Mouse (Mus musculus) liver, postnatal 0 days (tissue): Measurements from ENCODE around the gene Lin28a. TPM values are rescaled to one million over a fixed set of nuclear protein-coding genes. Genes with fewer than 3 reads are reported as not detected.

Experiments
- ATAC-seq: fragments of 200-750 bp; cut with Nextera tagmentation; 2 replicates; pipeline ENCODE4 v1.8.0; 2017; ENCODE audit warnings: mild to moderate bottlenecking, moderate library complexity
- DNase-seq: peaks from one replicate; pipeline ENCODE4 v3.0.0-alpha.2; 2016
- H3K27ac ChIP-seq: fragments of 300-500 bp; sonication (generic); 2 replicates; pipeline ENCODE4 v1.5.1; 2014; ENCODE audit warnings: antibody characterized with exemption, moderate library complexity, mild to moderate bottlenecking, low read depth
- H3K27me3 ChIP-seq: fragments of 300-500 bp; sonication (generic); 2 replicates; pipeline ENCODE4 v1.6.1; 2014; ENCODE audit warnings: low read length, control low read depth, mixed read lengths; ENCODE audit not compliant: insufficient read depth
- H3K36me3 ChIP-seq: fragments of 300-500 bp; sonication (generic); replicated peaks from 2 replicates; pipeline ENCODE4 v1.6.1; 2014; ENCODE audit warnings: mild to moderate bottlenecking, control low read depth, low read length, moderate library complexity, mixed read lengths; ENCODE audit not compliant: insufficient read depth
- H3K4me1 ChIP-seq: fragments of 300-500 bp; sonication (generic); 2 replicates; pipeline ENCODE4 v1.6.1; 2014; ENCODE audit warnings: antibody characterized with exemption, mild to moderate bottlenecking, control low read depth; ENCODE audit not compliant: insufficient read depth
- H3K4me2 ChIP-seq: fragments of 300-500 bp; sonication (generic); 2 replicates; pipeline ENCODE4 v1.6.1; 2014; ENCODE audit warnings: low read depth, mild to moderate bottlenecking, low read length, moderate library complexity, mixed read lengths
- H3K4me3 ChIP-seq: fragments of 300-500 bp; sonication (generic); 2 replicates; pipeline ENCODE4 v1.5.1; 2014; ENCODE audit warnings: low read depth, low read length
- H3K9ac ChIP-seq: fragments of 300-500 bp; sonication (generic); replicated peaks from 2 replicates; pipeline ENCODE4 v1.6.1; 2014; ENCODE audit warnings: mild to moderate bottlenecking, moderate library complexity
- H3K9me3 ChIP-seq: fragments of 300-500 bp; sonication (generic); 2 replicates; pipeline ENCODE4 v1.6.1; 2016; ENCODE audit warnings: mild to moderate bottlenecking, control low read depth, low read length, mixed read lengths
- CTCF ChIP-seq: sonication (generic); IDR thresholded peaks from 2 replicates; pipeline ENCODE4 v1.5.1; 2016; ENCODE audit warnings: antibody characterized with exemption, low read depth
- EP300 ChIP-seq: IDR thresholded peaks from 2 replicates; pipeline ENCODE4 v1.6.1; 2016; ENCODE audit warnings: antibody characterized with exemption, low read depth, mild to moderate bottlenecking
- WGBS: fragments of 180-500 bp; shearing (Covaris S2); extraction: QIAGEN DNeasy Blood & Tissue Kit; methylation state at CpG from one replicate; pipeline ENCODE4 v1.1.7; 2014; ENCODE audit not compliant: insufficient replicate concordance; 5-methylcytosine and 5-hydroxymethylcytosine counted together
- polyA plus RNA-seq: library from polyadenylated mRNA; unstranded; fragments of >200 nt; fragmentation: Nextera tagmentation; extraction: Ambion mirVana; gene quantifications from 2 replicates; pipeline ENCODE4 v1.2.1, GENCODE M21; 2015

The Lin28a gene
- polyA plus RNA-seq, 1 experiment from 2014 or later: 0.87 TPM

- Histone ChIP-seq H3K36me3 (no peaks in the 10 kb centered on the region), H3K4me3 (no peak overlapping the region), H3K9ac (no peak overlapping the region), H3K27ac (no peak overlapping the region), H3K4me1 (peaks cover 4% of the 10 kb centered on the region; the same call in 1 of the 2 replicates), H3K9me3 (no peaks in the 10 kb centered on the region), H3K4me2 (no peak overlapping the region), H3K27me3 (no peaks in the 10 kb centered on the region)
- no peak for TF ChIP-seq EP300
- DNase-seq: no peak
- WGBS: 62% methylated on average over 5 of the region's 5 CpGs
- no peak for ATAC-seq
These were observed 33.3 kb upstream of the Lin28a start for GRCm38 (mm10) chr4:134051912-134052311.

- no peaks in the 10 kb centered on the region for H3K9me3 ChIP-seq
- H3K27ac ChIP-seq: no peak overlapping the region
- ATAC-seq (no peak), DNase-seq (no peak)
- no peak overlapping the region for H3K4me3 ChIP-seq
- H3K36me3 ChIP-seq: no peaks in the 10 kb centered on the region
- H3K9ac ChIP-seq: no peak overlapping the region
- no peak overlapping the region for H3K4me2 ChIP-seq
- WGBS: 59% methylated on average over 5 of the region's 5 CpGs
- H3K4me1 ChIP-seq: peaks cover 4% of the 10 kb centered on the region; the same call in 1 of the 2 replicates
- TF ChIP-seq EP300 (no peak), CTCF (no peak)
- no peaks in the 10 kb centered on the region for H3K27me3 ChIP-seq
These were observed 29.0 kb upstream of the Lin28a start for GRCm38 (mm10) chr4:134047648-134048047.

- Histone ChIP-seq H3K4me3 (no peak overlapping the region), H3K4me2 (no peak overlapping the region), H3K9ac (no peak overlapping the region), H3K27ac (no peak overlapping the region), H3K4me1 (no peaks in the 10 kb centered on the region), H3K27me3 (no peaks in the 10 kb centered on the region), H3K36me3 (no peaks in the 10 kb centered on the region), H3K9me3 (no peaks in the 10 kb centered on the region)
- 30% methylated on average over 2 of the region's 2 CpGs for WGBS
- TF ChIP-seq EP300: no peak
- TF ChIP-seq CTCF: no peak
- DNase-seq (no peak), ATAC-seq (no peak)
These were observed 24.4 kb upstream of the Lin28a start for GRCm38 (mm10) chr4:134043041-134043440.

- TF ChIP-seq EP300 (no peak), CTCF (no peak)
- Histone ChIP-seq H3K4me1 (no peaks in the 10 kb centered on the region), H3K27me3 (no peaks in the 10 kb centered on the region), H3K9ac (no peak overlapping the region), H3K36me3 (no peaks in the 10 kb centered on the region), H3K9me3 (no peaks in the 10 kb centered on the region), H3K4me2 (no peak overlapping the region), H3K27ac (no peak overlapping the region), H3K4me3 (no peak overlapping the region)
- DNase-seq (peak; percentile 46), ATAC-seq (no peak)
- WGBS: 34% methylated on average over 9 of the region's 9 CpGs
These were observed 22.9 kb upstream of the Lin28a start for GRCm38 (mm10) chr4:134041317-134042123.

- no peak overlapping the region for H3K9ac ChIP-seq
- 4% methylated on average over 16 of the region's 16 CpGs for WGBS
- H3K9me3 ChIP-seq: no peaks in the 10 kb centered on the region
- H3K4me2 ChIP-seq: no peak overlapping the region
- no peak overlapping the region for H3K4me3 ChIP-seq
- H3K27me3 ChIP-seq: no peaks in the 10 kb centered on the region
- TF ChIP-seq CTCF (peak; percentile 98), EP300 (no peak)
- ATAC-seq (peak; percentile 36; the same call in 1 of the 2 replicates), DNase-seq (peak; percentile 87)
- H3K36me3 ChIP-seq: no peaks in the 10 kb centered on the region
- H3K27ac ChIP-seq: no peak overlapping the region
- H3K4me1 ChIP-seq: peaks cover 4% of the 10 kb centered on the region; the same call in 1 of the 2 replicates
These were observed 17.3 kb upstream of the Lin28a start for GRCm38 (mm10) chr4:134035953-134036352.

GRCm38 (mm10) chr4:134025802-134026201, 7.2 kb upstream of the Lin28a start:
- Histone ChIP-seq H3K4me2 (no peak overlapping the region), H3K9me3 (no peaks in the 10 kb centered on the region), H3K4me1 (no peaks in the 10 kb centered on the region), H3K9ac (no peak overlapping the region), H3K27me3 (no peaks in the 10 kb centered on the region), H3K27ac (no peak overlapping the region), H3K36me3 (no peaks in the 10 kb centered on the region), H3K4me3 (no peak overlapping the region)
- WGBS: 67% methylated on average over 9 of the region's 9 CpGs
- ATAC-seq (no peak), DNase-seq (no peak)
- TF ChIP-seq EP300 (no peak), CTCF (no peak)
